11 mouse cellular contexts compared by ENCODE assay signal in genomic region chr7:75328721-75329362, GRCm38 (mm10). TPM values are rescaled to one million over a fixed set of nuclear protein-coding genes. Genes with fewer than 3 reads are reported as not detected.
DNase-seq lines count a peak whose midpoint lies in the region; ATAC-seq and TF ChIP-seq lines count a peak whose summit lies in the region.
"Had no signal": no experiment of that assay in that cellular context is flagged by ENCODE, and none has a peak within 500 bp of the region (broad histone marks: within the 10 kb centered on the region; RNA-seq: fewer than 3 reads in every experiment).

No protein-coding gene starts in this region.

- H3K9me3 ChIP-seq in embryonic facial prominence, embryonic 11.5 days (replicated peaks; ENCODE audit: control insufficient read depth, low read length), result no peaks in the 10 kb centered on the region
- H3K9me3 ChIP-seq in embryonic facial prominence, embryonic 10.5 days, result no peaks in the 10 kb centered on the region
- H3K9me3 ChIP-seq in hindbrain, embryonic 12.5 days (replicated peaks), result no peaks in the 10 kb centered on the region
- H3K9me3 ChIP-seq in midbrain, postnatal 0 days (ENCODE audit: low read length), result no peaks in the 10 kb centered on the region
- H3K9me3 ChIP-seq: limb, embryonic 12.5 days had no signal

- DNase-seq in embryonic facial prominence, embryonic 11.5 days (ENCODE audit: low spot score), result peak; percentile 29
- no peak for DNase-seq in embryonic facial prominence, embryonic 10.5 days (ENCODE audit: low spot score)
- peak; percentile 43 for DNase-seq in brain, embryonic 18.5 days (ENCODE audit: low read depth, low spot score)
- DNase-seq in midbrain, postnatal 0 days (ENCODE audit: low spot score), result peak; percentile 87
- no peak for DNase-seq in kidney, postnatal 4 days
- DNase-seq in spleen, adult 18-20 months, result no peak
- DNase-seq: kidney, postnatal 10 days; lung, postnatal 10 days had no signal

- H3K36me3 ChIP-seq in embryonic facial prominence, embryonic 11.5 days (replicated peaks; ENCODE audit: control insufficient read depth, insufficient read depth, low read depth, low read length), result no peaks in the 10 kb centered on the region
- H3K36me3 ChIP-seq in embryonic facial prominence, embryonic 10.5 days (replicated peaks), result no peaks in the 10 kb centered on the region
- no peaks in the 10 kb centered on the region for H3K36me3 ChIP-seq in hindbrain, embryonic 12.5 days
- H3K36me3 ChIP-seq in midbrain, postnatal 0 days (ENCODE audit: insufficient read depth, low read length), result no peaks in the 10 kb centered on the region
- H3K36me3 ChIP-seq: limb, embryonic 12.5 days had no signal

- 70% methylated on average over 3 of the region's 3 CpGs for WGBS in embryonic facial prominence, embryonic 11.5 days
- WGBS in embryonic facial prominence, embryonic 10.5 days, result 79% methylated on average over 3 of the region's 3 CpGs
- 34% methylated on average over 3 of the region's 3 CpGs for WGBS in hindbrain, embryonic 12.5 days
- 34% methylated on average over 3 of the region's 3 CpGs for WGBS in midbrain, postnatal 0 days

- no peak for ATAC-seq in embryonic facial prominence, embryonic 11.5 days (replicated peaks; ENCODE audit: insufficient number of reproducible peaks, low FRiP score, low TSS enrichment, low read depth)
- ATAC-seq in hindbrain, embryonic 12.5 days (ENCODE audit: low FRiP score), result peak; percentile 88
- no peak for ATAC-seq in midbrain, postnatal 0 days (ENCODE audit: low FRiP score)
- ATAC-seq in activated CD4-positive, CD25-positive, alpha-beta regulatory T cell, adult 4 months, result no peak

- no peak overlapping the region for H3K9ac ChIP-seq in embryonic facial prominence, embryonic 11.5 days (replicated peaks; ENCODE audit: low read length)
- H3K9ac ChIP-seq in hindbrain, embryonic 12.5 days, result no peak overlapping the region
- no peak overlapping the region for H3K9ac ChIP-seq in midbrain, postnatal 0 days (replicated peaks; ENCODE audit: low read length, poor library complexity, severe bottlenecking)
- H3K9ac ChIP-seq: limb, embryonic 12.5 days had no signal

- H3K27me3 ChIP-seq in embryonic facial prominence, embryonic 11.5 days (ENCODE audit: control insufficient read depth, insufficient read depth, low read length), result no peaks in the 10 kb centered on the region
- H3K27me3 ChIP-seq in embryonic facial prominence, embryonic 10.5 days (replicated peaks; ENCODE audit: low read depth, poor library complexity, severe bottlenecking), result no peaks in the 10 kb centered on the region
- no peaks in the 10 kb centered on the region for H3K27me3 ChIP-seq in hindbrain, embryonic 12.5 days
- H3K27me3 ChIP-seq in midbrain, postnatal 0 days (ENCODE audit: insufficient read depth, low read length), result no peaks in the 10 kb centered on the region
- H3K27me3 ChIP-seq: limb, embryonic 12.5 days had no signal

- no peaks in the 10 kb centered on the region for H3K4me1 ChIP-seq in embryonic facial prominence, embryonic 11.5 days (ENCODE audit: control insufficient read depth, insufficient read depth, low read length)
- peaks cover 8% of the 10 kb centered on the region; the same call in 1 of the 2 replicates for H3K4me1 ChIP-seq in embryonic facial prominence, embryonic 10.5 days
- H3K4me1 ChIP-seq in hindbrain, embryonic 12.5 days, result peaks cover 17% of the 10 kb centered on the region
- 0 out of 2 replicates have a peak, but pooled peaks cover 6% of the 10 kb centered on the region for H3K4me1 ChIP-seq in midbrain, postnatal 0 days (ENCODE audit: insufficient read depth, low read length)

- no peak for TF ChIP-seq CTCF in midbrain, postnatal 0 days (IDR thresholded peaks at IDR 0.05)

- H3K4me3 ChIP-seq in embryonic facial prominence, embryonic 11.5 days (ENCODE audit: low read depth, low read length), result no peak overlapping the region
- H3K4me3 ChIP-seq in embryonic facial prominence, embryonic 10.5 days, result no peak overlapping the region
- no peak overlapping the region for H3K4me3 ChIP-seq in hindbrain, embryonic 12.5 days
- H3K4me3 ChIP-seq in midbrain, postnatal 0 days (ENCODE audit: low read depth, low read length), result no peak overlapping the region
- H3K4me3 ChIP-seq: limb, embryonic 12.5 days had no signal

- H3K4me2 ChIP-seq in embryonic facial prominence, embryonic 11.5 days (ENCODE audit: low read depth, low read length), result no peak overlapping the region
- 0 out of 2 replicates have a peak overlapping the region, but pooled peaks have one; percentile 3 for H3K4me2 ChIP-seq in hindbrain, embryonic 12.5 days (replicated peaks)
- H3K4me2 ChIP-seq in midbrain, postnatal 0 days (ENCODE audit: low read depth, low read length, poor library complexity, severe bottlenecking), result no peak overlapping the region
- H3K4me2 ChIP-seq: limb, embryonic 12.5 days had no signal

- H3K27ac ChIP-seq in embryonic facial prominence, embryonic 11.5 days (replicated peaks; ENCODE audit: low read depth, low read length), result no peak overlapping the region
- H3K27ac ChIP-seq in embryonic facial prominence, embryonic 10.5 days (replicated peaks), result no peak overlapping the region
- H3K27ac ChIP-seq in hindbrain, embryonic 12.5 days, result peak overlapping the region; percentile 70; the same call in 1 of the 2 replicates
- peak overlapping the region; percentile 4; the same call in 1 of the 2 replicates for H3K27ac ChIP-seq in midbrain, postnatal 0 days (ENCODE audit: low read depth, low read length)
- H3K27ac ChIP-seq: limb, embryonic 12.5 days had no signal

RNA-seq across cellular contexts. Expression of gene Sv2b, which starts 19.8 kb away (rescaled TPM):
- 0.46 and 1.5 TPM in 2 replicates for polyA plus RNA-seq in embryonic facial prominence, embryonic 11.5 days (2014; fragmentation: Nextera tagmentation; extraction: Ambion mirVana)
- 0.69 and 0.70 TPM in 2 replicates for polyA plus RNA-seq in embryonic facial prominence, embryonic 10.5 days (2016; fragmentation: Nextera tagmentation; extraction: Ambion mirVana)
- polyA plus RNA-seq in hindbrain, embryonic 12.5 days (2016; fragmentation: Nextera tagmentation; extraction: Ambion mirVana), result 2.6 and 2.9 TPM in 2 replicates
- total RNA-seq in midbrain, postnatal 0 days (2014; rRNA removed), result 36.8 and 42.2 TPM in 2 replicates
- polyA plus RNA-seq in midbrain, postnatal 0 days (2015; fragmentation: Nextera tagmentation; extraction: Ambion mirVana), result 12.9 and 13.7 TPM in 2 replicates
- polyA plus RNA-seq in activated CD4-positive, CD25-positive, alpha-beta regulatory T cell, adult 4 months (2017; shearing (Covaris generic)), result not detected

Comparison
In these comparisons a context has a peak if more than half of its experiments do, and no peak if none do; other contexts are left out.
1. DNase-seq: peak in embryonic facial prominence, embryonic 11.5 days (single experiment), brain, embryonic 18.5 days (single experiment) and midbrain, postnatal 0 days (single experiment); none in embryonic facial prominence, embryonic 10.5 days (single experiment), kidney, postnatal 4 days (0 of 2) and spleen, adult 18-20 months (0 of 2).
2. H3K27ac ChIP-seq: peak in hindbrain, embryonic 12.5 days (single experiment) and midbrain, postnatal 0 days (single experiment); none in embryonic facial prominence, embryonic 11.5 days (single experiment) and embryonic facial prominence, embryonic 10.5 days (single experiment).